Mouse (Mus musculus): ENCODE results near the gene Rspo4.

The Rspo4 gene

GRCm38 (mm10) chr2:151911751-151912150 lies 69.0 kb downstream of the Rspo4 start:
- DNase-seq: no peak

- DNase-seq: no peak
Observed at GRCm38 (mm10) chr2:151914120-151914519, 71.4 kb downstream of the Rspo4 start.

- no peak for DNase-seq
Observed at GRCm38 (mm10) chr2:151915111-151915510, 72.4 kb downstream of the Rspo4 start.

GRCm38 (mm10) chr2:151916061-151916831 lies 73.5 kb downstream of the Rspo4 start:
- DNase-seq: peak; percentile 34 to 43

- no peak for DNase-seq
Observed at GRCm38 (mm10) chr2:151919140-151919539, 76.4 kb downstream of the Rspo4 start.

DNA sequence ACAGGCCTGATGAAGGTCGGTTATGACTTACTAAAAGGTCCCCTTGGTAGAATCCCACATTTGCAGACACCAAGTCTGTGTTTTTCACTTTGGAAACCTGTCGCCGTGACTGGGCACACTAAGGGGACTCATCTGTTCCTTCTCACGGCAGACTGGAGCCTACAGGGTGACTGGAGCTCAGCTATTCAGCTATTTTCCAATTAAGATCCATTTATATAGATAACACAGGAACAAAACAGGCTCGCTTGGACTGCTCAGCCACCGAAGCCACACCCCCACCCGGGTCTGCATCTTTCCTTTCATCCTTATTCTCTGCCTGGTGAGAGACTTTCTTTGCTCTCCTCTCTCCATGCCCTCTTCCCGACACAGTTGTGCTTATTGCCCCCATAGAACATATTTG lies 78.3 kb downstream of the Rspo4 start:
- no peak for DNase-seq

DNA sequence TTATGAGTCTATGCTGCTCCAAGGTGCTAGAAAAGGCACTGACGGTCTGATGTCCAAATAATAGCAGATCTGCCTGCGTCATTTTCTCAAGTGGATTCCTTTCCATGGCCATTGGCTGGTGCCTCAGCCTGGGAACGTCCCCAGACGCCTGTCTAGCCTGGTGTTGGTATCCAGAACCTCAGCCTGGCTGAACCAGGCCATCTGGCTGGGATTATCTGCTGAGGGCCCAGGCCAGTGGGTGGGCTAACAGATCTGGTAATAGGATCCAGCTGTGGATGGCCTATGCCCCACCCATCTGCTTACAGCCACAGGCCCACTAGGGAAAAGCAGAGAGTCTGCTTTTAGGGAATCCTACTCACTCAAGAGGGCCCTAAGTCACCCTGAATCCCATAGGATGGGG lies 78.9 kb downstream of the Rspo4 start:
- no peak for DNase-seq

All from cerebellum, postnatal 10 days (tissue).